Mouse (Mus musculus) hindbrain, embryonic 13.5 days (tissue): ENCODE measurements at regions not wholly inside any gene's neighbourhood (a gene's known extent, or its start where the extent isn't known, plus 50 kb on each side); places are given as distances from the start of the nearest gene placed in this dataset.

Experiments used
- ATAC-seq: fragments of 200-750 bp; cut with Nextera tagmentation; 2 replicates; pipeline ENCODE4 v1.8.0; 2017; ENCODE audit warnings: moderate TSS enrichment; ENCODE audit not compliant: low FRiP score
- H3K27ac ChIP-seq: fragments of 300-500 bp; sonication (generic); 2 replicates; pipeline ENCODE4 v1.5.1; 2015; ENCODE audit warnings: inconsistent platforms, mild to moderate bottlenecking, moderate library complexity
- H3K27me3 ChIP-seq: fragments of 300-500 bp; sonication (generic); 2 replicates; pipeline ENCODE4 v1.6.1; 2015; ENCODE audit warnings: mild to moderate bottlenecking, inconsistent platforms
- H3K36me3 ChIP-seq: fragments of 300-500 bp; sonication (generic); 2 replicates; pipeline ENCODE4 v1.6.1; 2015; ENCODE audit warnings: mild to moderate bottlenecking, inconsistent platforms
- H3K4me1 ChIP-seq: fragments of 300-500 bp; sonication (generic); replicated peaks from 2 replicates; pipeline ENCODE4 v1.6.1; 2015; ENCODE audit warnings: inconsistent platforms
- H3K4me2 ChIP-seq: fragments of 300-500 bp; sonication (generic); 2 replicates; pipeline ENCODE4 v1.6.1; 2015; ENCODE audit warnings: inconsistent platforms, mild to moderate bottlenecking, moderate library complexity
- H3K4me3 ChIP-seq: fragments of 300-500 bp; sonication (generic); 2 replicates; pipeline ENCODE4 v1.5.1; 2015; ENCODE audit warnings: mild to moderate bottlenecking, inconsistent platforms
- H3K9ac ChIP-seq: fragments of 300-500 bp; sonication (generic); 2 replicates; pipeline ENCODE4 v1.6.1; 2015; ENCODE audit warnings: mild to moderate bottlenecking, inconsistent platforms
- H3K9me3 ChIP-seq: fragments of 300-500 bp; sonication (generic); 2 replicates; pipeline ENCODE4 v1.6.1; 2016; ENCODE audit warnings: inconsistent platforms
- WGBS: fragments of 180-500 bp; shearing (Covaris S2); methylation state at CpG from one replicate; pipeline ENCODE4 v1.1.7; 2015; 5-methylcytosine and 5-hydroxymethylcytosine counted together

GRCm38 (mm10) chr8:115507180-115507579 lies 200.4 kb downstream of the Maf start:
- Histone ChIP-seq H3K27me3 (no peaks in the 10 kb centered on the region), H3K9me3 (no peaks in the 10 kb centered on the region), H3K4me2 (no peak overlapping the region), H3K9ac (no peak overlapping the region), H3K4me3 (no peak overlapping the region), H3K27ac (no peak overlapping the region), H3K36me3 (no peaks in the 10 kb centered on the region), H3K4me1 (no peaks in the 10 kb centered on the region)
- no peak for ATAC-seq
- WGBS, result 92% methylated on average over 4 of the region's 4 CpGs

GRCm38 (mm10) chr8:115506741-115507140 lies 200.9 kb downstream of the Maf start:
- Histone ChIP-seq H3K4me3 (no peak overlapping the region), H3K27ac (no peak overlapping the region), H3K27me3 (no peaks in the 10 kb centered on the region), H3K36me3 (no peaks in the 10 kb centered on the region), H3K4me2 (no peak overlapping the region), H3K4me1 (no peaks in the 10 kb centered on the region), H3K9ac (no peak overlapping the region), H3K9me3 (no peaks in the 10 kb centered on the region)
- WGBS, result 75% methylated on average over 10 of the region's 10 CpGs
- no peak for ATAC-seq

- no peak overlapping the region for H3K4me3 ChIP-seq
- 88% methylated on average over 1 of the region's 1 CpGs for WGBS
- H3K27me3 ChIP-seq, result no peaks in the 10 kb centered on the region
- H3K27ac ChIP-seq, result no peak overlapping the region
- no peak for ATAC-seq
- H3K9ac ChIP-seq, result no peak overlapping the region
- H3K4me2 ChIP-seq, result no peak overlapping the region
- H3K9me3 ChIP-seq, result 0 out of 2 replicates have a peak, but pooled peaks cover 5% of the 10 kb centered on the region
- H3K4me1 ChIP-seq, result 0 out of 2 replicates have a peak, but pooled peaks cover 4% of the 10 kb centered on the region
- no peaks in the 10 kb centered on the region for H3K36me3 ChIP-seq
Observed at GRCm38 (mm10) chr8:115496016-115496415, 211.6 kb downstream of the Maf start.

DNA sequence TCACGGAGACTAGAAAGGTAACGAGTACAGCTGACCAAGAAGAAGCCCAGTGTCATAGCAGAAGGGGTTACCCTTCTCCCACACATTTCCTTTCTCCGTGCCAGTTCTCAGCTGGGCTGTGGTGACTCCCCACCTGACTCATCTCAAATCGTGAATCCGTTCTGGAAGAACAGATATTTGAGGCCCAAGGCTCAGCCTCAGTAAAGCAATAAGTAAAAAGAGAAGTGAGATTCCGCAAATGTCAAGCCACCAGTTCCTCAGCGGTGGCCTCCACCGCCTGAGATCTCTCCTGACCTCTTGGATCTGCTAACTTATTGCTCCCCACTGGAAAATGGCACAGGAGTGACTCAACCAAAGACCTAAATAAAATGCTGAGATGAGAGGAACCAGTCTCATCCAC lies 213.2 kb downstream of the Maf start:
- ATAC-seq, result no peak
- 94% methylated on average over 8 of the region's 8 CpGs for WGBS
- no peak overlapping the region for H3K9ac ChIP-seq
- H3K27me3 ChIP-seq, result no peaks in the 10 kb centered on the region
- no peak overlapping the region for H3K4me2 ChIP-seq
- no peaks in the 10 kb centered on the region for H3K36me3 ChIP-seq
- H3K27ac ChIP-seq, result no peak overlapping the region
- no peak overlapping the region for H3K4me3 ChIP-seq
- 0 out of 2 replicates have a peak, but pooled peaks cover 3% of the 10 kb centered on the region for H3K4me1 ChIP-seq
- 0 out of 2 replicates have a peak, but pooled peaks cover 5% of the 10 kb centered on the region for H3K9me3 ChIP-seq

DNA sequence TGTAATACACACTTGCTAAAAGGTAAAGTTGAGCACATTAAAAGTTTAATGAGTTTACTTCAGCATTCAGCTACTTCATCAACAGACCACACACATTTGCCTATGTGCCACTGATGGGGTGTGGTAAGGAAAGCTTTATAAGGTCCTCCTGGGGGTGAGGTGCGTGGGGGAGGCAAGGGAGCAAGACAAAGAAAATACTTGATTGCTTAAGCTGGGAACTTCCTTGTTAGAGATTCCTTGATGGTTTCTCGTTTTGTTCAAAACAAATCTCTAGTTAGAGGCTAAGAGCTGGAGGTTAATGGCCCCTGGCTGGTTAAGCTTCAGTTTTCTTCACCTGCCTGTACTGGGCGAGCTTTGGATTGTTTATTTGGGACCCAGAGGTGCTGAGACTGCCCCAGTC lies 220.7 kb downstream of the Maf start:
- ATAC-seq, result no peak
- 0 out of 2 replicates have a peak, but pooled peaks cover 8% of the 10 kb centered on the region for H3K4me1 ChIP-seq

GRCm38 (mm10) chr8:115481136-115481535 lies 226.5 kb downstream of the Maf start:
- Histone ChIP-seq H3K4me3 (no peak overlapping the region), H3K9me3 (no peaks in the 10 kb centered on the region), H3K27me3 (no peaks in the 10 kb centered on the region), H3K4me1 (0 out of 2 replicates have a peak, but pooled peaks cover 7% of the 10 kb centered on the region), H3K9ac (no peak overlapping the region), H3K36me3 (no peaks in the 10 kb centered on the region), H3K27ac (no peak overlapping the region), H3K4me2 (no peak overlapping the region)
- 49% methylated on average over 7 of the region's 7 CpGs for WGBS
- no peak for ATAC-seq

More for the DNA sequence above, 220.7 kb downstream of the Maf start:
- H3K27ac ChIP-seq, result no peak overlapping the region
- no peaks in the 10 kb centered on the region for H3K36me3 ChIP-seq
- no peaks in the 10 kb centered on the region for H3K9me3 ChIP-seq
- no peak overlapping the region for H3K4me2 ChIP-seq
- 56% methylated on average over 3 of the region's 3 CpGs for WGBS
- no peak overlapping the region for H3K4me3 ChIP-seq
- H3K9ac ChIP-seq, result no peak overlapping the region
- H3K27me3 ChIP-seq, result no peaks in the 10 kb centered on the region

DNA sequence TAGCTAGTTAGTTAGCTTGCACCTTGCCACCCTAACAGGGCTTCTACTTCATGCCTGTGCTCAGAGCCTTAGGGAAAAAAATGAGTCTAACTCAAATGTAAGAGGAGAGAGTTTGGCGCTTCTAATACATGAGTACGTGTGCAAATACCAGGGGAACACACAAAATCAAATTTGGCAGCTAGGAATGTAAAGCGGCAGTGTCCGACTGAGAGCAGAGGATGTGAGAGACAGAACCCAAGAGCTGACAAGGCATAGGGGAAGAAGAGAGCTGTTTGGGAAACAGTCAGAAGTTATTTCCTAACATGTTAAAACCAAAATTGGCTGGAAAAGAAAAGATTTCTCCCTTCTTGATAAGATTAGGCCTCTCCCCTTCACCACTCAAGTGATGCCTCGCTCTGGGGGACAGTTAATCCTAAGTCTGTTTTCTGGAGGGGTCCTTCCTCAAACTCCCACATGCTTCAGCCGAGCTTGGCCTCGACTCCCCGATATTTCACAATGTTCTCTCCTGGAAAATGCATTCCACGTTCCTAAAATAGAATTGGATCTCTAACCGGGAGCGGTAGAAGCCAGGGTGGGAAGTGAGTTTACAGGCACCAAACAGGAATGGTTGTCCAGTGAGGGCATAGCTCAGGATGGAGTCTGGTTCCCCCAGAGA lies 229.1 kb downstream of the Maf start:
- Histone ChIP-seq H3K27ac (no peak overlapping the region), H3K9ac (no peak overlapping the region), H3K36me3 (no peaks in the 10 kb centered on the region), H3K9me3 (no peaks in the 10 kb centered on the region), H3K4me1 (0 out of 2 replicates have a peak, but pooled peaks cover 7% of the 10 kb centered on the region), H3K4me3 (no peak overlapping the region), H3K4me2 (no peak overlapping the region), H3K27me3 (no peaks in the 10 kb centered on the region)
- 87% methylated on average over 11 of the region's 11 CpGs for WGBS
- no peak for ATAC-seq

DNA sequence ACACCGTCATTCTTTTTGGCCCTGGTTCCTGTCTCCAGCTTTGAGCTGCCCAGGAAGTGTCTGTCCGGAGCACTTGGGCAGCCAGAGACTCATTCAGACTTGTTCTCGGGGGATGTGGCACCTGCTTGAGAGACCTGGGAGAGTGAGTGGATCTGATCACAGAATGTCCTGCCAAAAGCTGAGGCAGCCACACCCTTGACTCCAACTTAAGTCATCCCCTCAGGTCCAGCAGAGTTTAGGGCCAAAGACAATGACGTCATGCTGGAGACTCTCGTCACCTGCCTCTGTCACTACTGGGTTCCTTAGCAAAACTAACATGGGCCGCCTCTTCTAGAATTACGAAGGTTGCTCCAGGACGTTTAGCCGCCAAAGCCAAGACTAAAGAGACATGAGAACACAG lies 231.5 kb downstream of the Maf start:
- Histone ChIP-seq H3K36me3 (no peaks in the 10 kb centered on the region), H3K27ac (no peak overlapping the region), H3K9me3 (no peaks in the 10 kb centered on the region), H3K9ac (no peak overlapping the region), H3K27me3 (no peaks in the 10 kb centered on the region), H3K4me3 (no peak overlapping the region), H3K4me2 (no peak overlapping the region), H3K4me1 (0 out of 2 replicates have a peak, but pooled peaks cover 3% of the 10 kb centered on the region)
- no peak for ATAC-seq
- WGBS, result 94% methylated on average over 9 of the region's 9 CpGs

- no peak for ATAC-seq
- Histone ChIP-seq H3K9ac (no peak overlapping the region), H3K27me3 (no peaks in the 10 kb centered on the region), H3K27ac (no peak overlapping the region), H3K36me3 (no peaks in the 10 kb centered on the region), H3K4me1 (no peaks in the 10 kb centered on the region), H3K4me2 (no peak overlapping the region), H3K4me3 (no peak overlapping the region), H3K9me3 (no peaks in the 10 kb centered on the region)
- 77% methylated on average over 10 of the region's 10 CpGs for WGBS
Observed at GRCm38 (mm10) chr8:115475156-115475555, 232.4 kb downstream of the Maf start.

DNA sequence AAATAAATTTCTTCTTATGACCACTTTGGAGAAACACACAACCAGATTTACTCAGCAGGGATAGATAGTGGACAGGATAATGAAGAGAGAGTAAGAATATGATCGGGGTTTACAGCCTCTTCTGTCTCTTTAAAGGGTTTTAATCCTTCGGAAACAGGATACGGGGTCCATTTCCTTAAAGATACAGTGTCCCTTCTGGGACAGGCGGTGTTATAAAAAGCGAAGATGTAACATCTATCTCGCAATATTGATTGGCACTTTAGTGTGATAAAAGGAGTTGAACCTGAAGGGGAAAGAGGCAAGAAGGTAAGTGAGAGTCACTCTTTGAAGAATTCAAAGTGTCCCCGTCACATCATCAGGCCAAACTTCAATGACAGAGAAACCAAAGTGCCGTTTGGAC lies 233.6 kb downstream of the Maf start:
- Histone ChIP-seq H3K9me3 (no peaks in the 10 kb centered on the region), H3K4me1 (no peaks in the 10 kb centered on the region), H3K27ac (no peak overlapping the region), H3K4me3 (no peak overlapping the region), H3K36me3 (no peaks in the 10 kb centered on the region), H3K4me2 (no peak overlapping the region), H3K9ac (no peak overlapping the region), H3K27me3 (no peaks in the 10 kb centered on the region)
- WGBS, result 79% methylated on average over 8 of the region's 8 CpGs
- ATAC-seq, result no peak

DNA sequence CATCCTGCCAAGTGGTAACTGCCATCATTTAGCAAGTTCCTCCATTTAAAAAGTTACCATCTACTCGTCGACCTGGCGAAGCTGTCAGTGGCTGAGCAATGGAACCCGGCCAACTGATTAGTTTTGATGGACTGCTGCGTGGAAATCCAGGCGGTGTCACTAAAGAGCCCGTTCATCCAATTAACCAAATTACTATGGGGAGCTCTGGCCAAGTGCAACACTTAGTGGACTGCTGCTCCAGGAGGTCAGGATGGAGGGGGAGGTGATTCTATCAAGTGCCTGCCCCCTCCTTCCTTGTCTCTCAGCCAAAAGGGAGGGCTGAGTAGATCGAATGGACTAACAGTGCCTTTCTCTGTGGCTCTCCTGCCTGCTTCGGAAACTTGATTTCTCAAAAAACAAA lies 241.0 kb downstream of the Maf start:
- H3K36me3 ChIP-seq, result no peaks in the 10 kb centered on the region
- no peak overlapping the region for H3K4me3 ChIP-seq
- no peak for ATAC-seq
- 31% methylated on average over 9 of the region's 9 CpGs for WGBS
- H3K9ac ChIP-seq, result no peak overlapping the region
- H3K4me2 ChIP-seq, result no peak overlapping the region
- peaks cover 16% of the 10 kb centered on the region; the same call in 1 of the 2 replicates for H3K4me1 ChIP-seq
- H3K27me3 ChIP-seq, result peaks cover 7% of the 10 kb centered on the region; the same call in 1 of the 2 replicates
- no peak overlapping the region for H3K27ac ChIP-seq
- no peaks in the 10 kb centered on the region for H3K9me3 ChIP-seq

- Histone ChIP-seq H3K4me1 (peaks cover 16% of the 10 kb centered on the region; the same call in 1 of the 2 replicates), H3K9me3 (no peaks in the 10 kb centered on the region), H3K4me3 (no peak overlapping the region), H3K27me3 (peaks cover 7% of the 10 kb centered on the region; the same call in 1 of the 2 replicates), H3K27ac (no peak overlapping the region; the same call in 1 of the 2 replicates), H3K36me3 (no peaks in the 10 kb centered on the region), H3K4me2 (no peak overlapping the region), H3K9ac (no peak overlapping the region)
- WGBS, result 49% methylated on average over 7 of the region's 7 CpGs
- ATAC-seq, result no peak
Observed at GRCm38 (mm10) chr8:115466122-115466521, 241.5 kb downstream of the Maf start.

- H3K9me3 ChIP-seq, result no peaks in the 10 kb centered on the region
- H3K4me1 ChIP-seq, result peaks cover 16% of the 10 kb centered on the region; the same call in 1 of the 2 replicates
- no peak overlapping the region for H3K4me3 ChIP-seq
- no peak overlapping the region for H3K4me2 ChIP-seq
- no peak overlapping the region for H3K27ac ChIP-seq
- H3K9ac ChIP-seq, result no peak overlapping the region
- no peaks in the 10 kb centered on the region for H3K36me3 ChIP-seq
- H3K27me3 ChIP-seq, result peaks cover 7% of the 10 kb centered on the region; the same call in 1 of the 2 replicates
- 69% methylated on average over 6 of the region's 6 CpGs for WGBS
- ATAC-seq, result no peak
Observed at GRCm38 (mm10) chr8:115462657-115463056, 244.9 kb downstream of the Maf start.
